Mouse (Mus musculus) bone marrow, adult 2 months (tissue): ENCODE measurements around the gene Srrm3. TPM values are rescaled to one million over a fixed set of nuclear protein-coding genes. Genes with fewer than 3 reads are reported as not detected.

ENCODE experiments used
- H3K27ac ChIP-seq: fragments of 200-500 bp; 2 replicates; pipeline ENCODE4 v1.5.1; 2012; ENCODE audit warnings: low read depth, mild to moderate bottlenecking, control low read depth, inconsistent platforms, low read length; ENCODE audit not compliant: control insufficient read depth, poor library complexity, insufficient read depth
- H3K4me1 ChIP-seq: fragments of 200-500 bp; 2 replicates; pipeline ENCODE4 v1.6.1; 2011; ENCODE audit warnings: low read length; ENCODE audit not compliant: control insufficient read depth, insufficient read depth
- H3K4me3 ChIP-seq: fragments of 200-500 bp; replicated peaks from 2 replicates; pipeline ENCODE3; 2011; ENCODE audit warnings: mild to moderate bottlenecking, low read depth, low read length, control low read depth; ENCODE audit not compliant: control insufficient read depth
- CTCF ChIP-seq: fragments of 200-500 bp; IDR thresholded peaks from 2 replicates; pipeline ENCODE4 v1.5.1; 2011; ENCODE audit warnings: low read length, control low read depth; ENCODE audit not compliant: control insufficient read depth, insufficient read depth
- POLR2A ChIP-seq: fragments of 200-500 bp; IDR thresholded peaks from 2 replicates; pipeline ENCODE4 v1.6.1; 2011; ENCODE audit warnings: low read depth, mild to moderate bottlenecking, control low read depth, low read length, borderline replicate concordance; ENCODE audit not compliant: control insufficient read depth
- WGBS: fragments of 180-500 bp; shearing (Covaris S2); methylation state at CpG from one replicate; pipeline ENCODE4 v1.1.7; 2018; 5-methylcytosine and 5-hydroxymethylcytosine counted together
- polyA plus RNA-seq: library from polyadenylated mRNA; stranded (reverse); fragments of >200 nt; gene quantifications from 2 replicates; pipeline ENCODE4 v1.2.4, GENCODE M21; 2011; ENCODE audit warnings: low replicate concordance; ENCODE audit not compliant: missing spikeins, insufficient read depth, insufficient read length

Srrm3 gene
- polyA plus RNA-seq, 1 experiment, result not detected

GRCm38 (mm10) chr5:135916601-135917000 is 109.9 kb downstream of the Srrm3 start:
- TF ChIP-seq POLR2A (no peak), CTCF (no peak)
- Histone ChIP-seq H3K27ac (no peak overlapping the region), H3K4me1 (peaks cover 2% of the 10 kb centered on the region), H3K4me3 (no peak overlapping the region)
- WGBS, result 81% methylated on average over 3 of the region's 3 CpGs

- TF ChIP-seq CTCF (no peak), POLR2A (no peak)
- 89% methylated on average over 8 of the region's 8 CpGs for WGBS
- no peak overlapping the region for H3K4me3 ChIP-seq
- no peaks in the 10 kb centered on the region; the same call in none of the 2 replicates for H3K4me1 ChIP-seq
- no peak overlapping the region for H3K27ac ChIP-seq
Measured at GRCm38 (mm10) chr5:135917327-135918058, 110.8 kb downstream of the Srrm3 start.

- Histone ChIP-seq H3K4me1 (no peaks in the 10 kb centered on the region; the same call in none of the 2 replicates), H3K27ac (no peak overlapping the region), H3K4me3 (no peak overlapping the region)
- WGBS, result 83% methylated on average over 5 of the region's 5 CpGs
- TF ChIP-seq CTCF (no peak), POLR2A (no peak)
Measured at GRCm38 (mm10) chr5:135918059-135918437, 111.4 kb downstream of the Srrm3 start.

GRCm38 (mm10) chr5:135918593-135918992 is 111.9 kb downstream of the Srrm3 start:
- H3K4me1 ChIP-seq, result no peaks in the 10 kb centered on the region; the same call in none of the 2 replicates
- no peak overlapping the region for H3K4me3 ChIP-seq
- TF ChIP-seq POLR2A (no peak), CTCF (no peak)
- WGBS, result 92% methylated on average over 5 of the region's 5 CpGs
- H3K27ac ChIP-seq, result no peak overlapping the region

GRCm38 (mm10) chr5:135919902-135920301 is 113.2 kb downstream of the Srrm3 start:
- H3K27ac ChIP-seq, result no peak overlapping the region
- TF ChIP-seq POLR2A (no peak), CTCF (no peak)
- no peaks in the 10 kb centered on the region; the same call in none of the 2 replicates for H3K4me1 ChIP-seq
- H3K4me3 ChIP-seq, result no peak overlapping the region
- WGBS, result 76% methylated on average over 3 of the region's 3 CpGs

GRCm38 (mm10) chr5:135923901-135924300 is 117.2 kb downstream of the Srrm3 start:
- 93% methylated on average over 7 of the region's 7 CpGs for WGBS
- Histone ChIP-seq H3K27ac (no peak overlapping the region), H3K4me3 (no peak overlapping the region), H3K4me1 (no peaks in the 10 kb centered on the region)
- TF ChIP-seq POLR2A, result no peak
- no peak for TF ChIP-seq CTCF

Other genes starting within 250 kb of the Srrm3 start
- not detected in 2 replicates for gene Ccl26, start 243.3 kb upstream of the Srrm3 start, polyA plus RNA-seq
- not detected in 2 replicates for gene Ccl24, start 233.8 kb upstream of the Srrm3 start, polyA plus RNA-seq
- gene Rhbdd2, start 174.3 kb upstream of the Srrm3 start, polyA plus RNA-seq, result 2.7 and 10.5 TPM in 2 replicates
- 17.6 and 28.4 TPM in 2 replicates for gene Por, start 136.9 kb upstream of the Srrm3 start, polyA plus RNA-seq
- 19.0 and 74.1 TPM in 2 replicates for gene Tmem120a, start 62.4 kb upstream of the Srrm3 start, polyA plus RNA-seq
- 1.8 and 2.3 TPM in 2 replicates for gene Styxl1, start 28.5 kb upstream of the Srrm3 start, polyA plus RNA-seq
- gene Mdh2, start 28.4 kb upstream of the Srrm3 start, polyA plus RNA-seq, result 109 and 132 TPM in 2 replicates
- gene Hspb1, start 81.0 kb downstream of the Srrm3 start, polyA plus RNA-seq, result 1.5 and 71.0 TPM in 2 replicates
- 26.9 and 58.1 TPM in 2 replicates for gene Ywhag, start 127.7 kb downstream of the Srrm3 start, polyA plus RNA-seq
- gene Ssc4d, start 167.6 kb downstream of the Srrm3 start, polyA plus RNA-seq, result 1.1 and 4.0 TPM in 2 replicates
- gene Zp3, start 173.2 kb downstream of the Srrm3 start, polyA plus RNA-seq, result not detected in 2 replicates
- gene Dtx2, start 187.9 kb downstream of the Srrm3 start, polyA plus RNA-seq, result 6.9 and 9.3 TPM in 2 replicates
- not detected in 2 replicates for gene Upk3b, start 231.6 kb downstream of the Srrm3 start, polyA plus RNA-seq
- not detected in 2 replicates for gene Upk3bl, start 247.6 kb downstream of the Srrm3 start, polyA plus RNA-seq